Mouse (Mus musculus) kidney, embryonic 15.5 days (tissue): ENCODE measurements around the gene Gm49383. TPM values are rescaled to one million over a fixed set of nuclear protein-coding genes. Genes with fewer than 3 reads are reported as not detected.

Experiments used
- ATAC-seq: fragments of 200-750 bp; cut with Nextera tagmentation; replicated peaks from 2 replicates; pipeline ENCODE4 v1.8.0; 2017; ENCODE audit warnings: moderate TSS enrichment; ENCODE audit not compliant: low FRiP score
- H3K27ac ChIP-seq: fragments of 300-500 bp; sonication (generic); 2 replicates; pipeline ENCODE4 v1.5.1; 2015; ENCODE audit warnings: mild to moderate bottlenecking, inconsistent platforms
- H3K27me3 ChIP-seq: fragments of 300-500 bp; sonication (generic); 2 replicates; pipeline ENCODE4 v1.6.1; 2015; ENCODE audit warnings: inconsistent platforms
- H3K36me3 ChIP-seq: fragments of 300-500 bp; sonication (generic); 2 replicates; pipeline ENCODE4 v1.6.1; 2015; ENCODE audit warnings: inconsistent platforms
- H3K4me1 ChIP-seq: fragments of 300-500 bp; sonication (generic); 2 replicates; pipeline ENCODE4 v1.6.1; 2015; ENCODE audit warnings: inconsistent platforms
- H3K4me2 ChIP-seq: fragments of 300-500 bp; sonication (generic); 2 replicates; pipeline ENCODE4 v1.6.1; 2015; ENCODE audit warnings: moderate library complexity, mild to moderate bottlenecking, inconsistent platforms
- H3K4me3 ChIP-seq: fragments of 300-500 bp; sonication (generic); replicated peaks from 2 replicates; pipeline ENCODE4 v1.5.1; 2015; ENCODE audit warnings: mild to moderate bottlenecking, inconsistent platforms
- H3K9ac ChIP-seq: fragments of 300-500 bp; sonication (generic); 2 replicates; pipeline ENCODE4 v1.6.1; 2015; ENCODE audit warnings: mild to moderate bottlenecking, inconsistent platforms
- H3K9me3 ChIP-seq: fragments of 300-500 bp; sonication (generic); replicated peaks from 2 replicates; pipeline ENCODE4 v1.6.1; 2016; ENCODE audit warnings: inconsistent platforms
- WGBS: fragments of 180-500 bp; shearing (Covaris S2); methylation state at CpG from one replicate; pipeline ENCODE4 v1.1.7; 2015; ENCODE audit warnings: mixed read lengths; 5-methylcytosine and 5-hydroxymethylcytosine counted together
- polyA plus RNA-seq: library from polyadenylated mRNA; unstranded; fragments of >200 nt; fragmentation: Nextera tagmentation; extraction: Ambion mirVana; gene quantifications from 2 replicates; pipeline ENCODE4 v1.2.1, GENCODE M21; 2015

The Gm49383 gene
- polyA plus RNA-seq, 1 experiment from 2014 or later, result 33.6 TPM

- Histone ChIP-seq H3K36me3 (peaks cover 32% of the 10 kb centered on the region), H3K4me2 (peak overlapping the region; percentile 92), H3K27ac (peak overlapping the region; percentile 94), H3K27me3 (no peaks in the 10 kb centered on the region), H3K9me3 (no peaks in the 10 kb centered on the region), H3K4me1 (peaks cover 22% of the 10 kb centered on the region), H3K9ac (peak overlapping the region; percentile 80), H3K4me3 (peak overlapping the region; percentile 94)
- WGBS, result under 1% methylated on average over 93 of the region's 94 CpGs
- ATAC-seq, result peak; percentile 79
Observed at GRCm38 (mm10) chr12:69197378-69198163, 667 bp upstream of the Gm49383 start.

GRCm38 (mm10) chr12:69192637-69193036 lies 4.3 kb downstream of the Gm49383 start:
- H3K9me3 ChIP-seq, result no peaks in the 10 kb centered on the region
- peaks cover 43% of the 10 kb centered on the region for H3K36me3 ChIP-seq
- H3K27me3 ChIP-seq, result no peaks in the 10 kb centered on the region
- H3K9ac ChIP-seq, result no peak overlapping the region
- peaks cover 7% of the 10 kb centered on the region for H3K4me1 ChIP-seq
- no peak overlapping the region for H3K4me3 ChIP-seq
- H3K4me2 ChIP-seq, result no peak overlapping the region
- WGBS, result 96% methylated on average over 2 of the region's 2 CpGs
- ATAC-seq, result no peak
- H3K27ac ChIP-seq, result no peak overlapping the region

GRCm38 (mm10) chr12:69191396-69191795 lies 5.5 kb downstream of the Gm49383 start:
- ATAC-seq, result no peak
- WGBS, result 92% methylated on average over 5 of the region's 5 CpGs

GRCm38 (mm10) chr12:69190522-69190921 lies 6.4 kb downstream of the Gm49383 start:
- Histone ChIP-seq H3K4me2 (no peak overlapping the region), H3K36me3 (peaks cover 50% of the 10 kb centered on the region), H3K9me3 (no peaks in the 10 kb centered on the region), H3K4me3 (no peak overlapping the region), H3K27ac (no peak overlapping the region), H3K27me3 (no peaks in the 10 kb centered on the region), H3K9ac (no peak overlapping the region), H3K4me1 (peaks cover 15% of the 10 kb centered on the region)
- ATAC-seq, result no peak
- WGBS, result 100% methylated on average over 1 of the region's 1 CpGs

More at GRCm38 (mm10) chr12:69191396-69191795, 5.5 kb downstream of the Gm49383 start:
- Histone ChIP-seq H3K9me3 (no peaks in the 10 kb centered on the region), H3K4me3 (no peak overlapping the region), H3K4me2 (no peak overlapping the region), H3K27me3 (no peaks in the 10 kb centered on the region), H3K4me1 (peaks cover 16% of the 10 kb centered on the region), H3K27ac (no peak overlapping the region), H3K9ac (no peak overlapping the region), H3K36me3 (peaks cover 50% of the 10 kb centered on the region)

GRCm38 (mm10) chr12:69190074-69190473 lies 6.8 kb downstream of the Gm49383 start:
- Histone ChIP-seq H3K27ac (no peak overlapping the region), H3K27me3 (no peaks in the 10 kb centered on the region), H3K4me3 (no peak overlapping the region), H3K9ac (no peak overlapping the region), H3K4me1 (peaks cover 16% of the 10 kb centered on the region), H3K9me3 (no peaks in the 10 kb centered on the region), H3K4me2 (no peak overlapping the region), H3K36me3 (peaks cover 50% of the 10 kb centered on the region)
- ATAC-seq, result no peak
- 92% methylated on average over 9 of the region's 9 CpGs for WGBS

- no peak for ATAC-seq
- Histone ChIP-seq H3K4me1 (peaks cover 19% of the 10 kb centered on the region), H3K9ac (no peak overlapping the region), H3K9me3 (no peaks in the 10 kb centered on the region), H3K4me3 (0 out of 2 replicates have a peak overlapping the region, but pooled peaks have one; percentile 5), H3K27ac (peak overlapping the region; percentile 38; the same call in 1 of the 2 replicates), H3K36me3 (peaks cover 48% of the 10 kb centered on the region), H3K27me3 (no peaks in the 10 kb centered on the region), H3K4me2 (peak overlapping the region; percentile 17)
- WGBS, result 67% methylated on average over 5 of the region's 5 CpGs
Observed at GRCm38 (mm10) chr12:69186811-69187471, 10.0 kb downstream of the Gm49383 start.

GRCm38 (mm10) chr12:69185371-69185770 lies 11.5 kb downstream of the Gm49383 start:
- peak overlapping the region; percentile 67 for H3K4me3 ChIP-seq
- H3K27me3 ChIP-seq, result no peaks in the 10 kb centered on the region
- H3K4me2 ChIP-seq, result peak overlapping the region; percentile 80
- 0 out of 2 replicates have a peak overlapping the region, but pooled peaks have one; percentile 91 for H3K27ac ChIP-seq
- H3K4me1 ChIP-seq, result peaks cover 19% of the 10 kb centered on the region
- H3K9ac ChIP-seq, result peak overlapping the region; percentile 89
- H3K9me3 ChIP-seq, result no peaks in the 10 kb centered on the region
- peaks cover 46% of the 10 kb centered on the region for H3K36me3 ChIP-seq
- no peak for ATAC-seq
- WGBS, result 76% methylated on average over 7 of the region's 7 CpGs

GRCm38 (mm10) chr12:69184342-69185295 lies 12.3 kb downstream of the Gm49383 start:
- peak overlapping the region; percentile 67 for H3K4me3 ChIP-seq
- ATAC-seq, result peak; percentile 74
- peak overlapping the region; percentile 80 for H3K4me2 ChIP-seq

GRCm38 (mm10) chr12:69183583-69184308 lies 13.2 kb downstream of the Gm49383 start, which contains the start of the genes Rpl36al and Mgat2:
Rpl36al (minus strand) TSS chr12:69184083.
Mgat2 (plus strand) TSS chr12:69184157.
- Histone ChIP-seq H3K4me2 (peak within 1 kb of the TSS; percentile 85), H3K9me3 (no peaks in the 10 kb centered on the region), H3K4me1 (peaks cover 19% of the 10 kb centered on the region), H3K9ac (peak within 1 kb of the TSS; percentile 89), H3K36me3 (peaks cover 31% of the 10 kb centered on the region), H3K27me3 (no peaks in the 10 kb centered on the region), H3K27ac (peak within 1 kb of the TSS; percentile 91), H3K4me3 (peak within 1 kb of the TSS; percentile 67)
- WGBS, result under 1% methylated on average over 84 of the region's 84 CpGs
- peak; percentile 99 for ATAC-seq

More at GRCm38 (mm10) chr12:69184342-69185295, 12.3 kb downstream of the Gm49383 start:
- WGBS, result 1% methylated on average over 80 of the region's 86 CpGs
- Histone ChIP-seq H3K36me3 (peaks cover 38% of the 10 kb centered on the region), H3K27me3 (no peaks in the 10 kb centered on the region), H3K9me3 (no peaks in the 10 kb centered on the region), H3K9ac (peak overlapping the region; percentile 89), H3K27ac (peak overlapping the region; percentile 91), H3K4me1 (peaks cover 19% of the 10 kb centered on the region)

- Histone ChIP-seq H3K4me2 (no peak overlapping the region), H3K27me3 (no peaks in the 10 kb centered on the region), H3K27ac (no peak overlapping the region), H3K9ac (no peak overlapping the region), H3K36me3 (peaks cover 24% of the 10 kb centered on the region), H3K9me3 (no peaks in the 10 kb centered on the region), H3K4me1 (peaks cover 12% of the 10 kb centered on the region), H3K4me3 (no peak overlapping the region)
- ATAC-seq, result no peak
- WGBS, result 88% methylated on average over 4 of the region's 4 CpGs
Observed at GRCm38 (mm10) chr12:69181800-69182199, 15.1 kb downstream of the Gm49383 start.

GRCm38 (mm10) chr12:69179371-69179770 lies 17.5 kb downstream of the Gm49383 start:
- 82% methylated on average over 12 of the region's 12 CpGs for WGBS
- Histone ChIP-seq H3K9me3 (no peaks in the 10 kb centered on the region), H3K4me3 (no peak overlapping the region), H3K36me3 (peaks cover 48% of the 10 kb centered on the region), H3K4me1 (no peaks in the 10 kb centered on the region), H3K9ac (no peak overlapping the region), H3K27me3 (no peaks in the 10 kb centered on the region), H3K4me2 (no peak overlapping the region), H3K27ac (no peak overlapping the region)
- ATAC-seq, result no peak
